Mouse (Mus musculus) cortical plate, adult 2 months (tissue): Measurements from ENCODE around the gene Tmx1.

Source experiments
- CTCF ChIP-seq: fragments of 200-500 bp; IDR thresholded peaks from 2 replicates; pipeline ENCODE4 v1.5.1; 2011; ENCODE audit warnings: mild to moderate bottlenecking, control low read depth, low read length; ENCODE audit not compliant: insufficient read depth; ENCODE audit errors: extremely low read depth
- POLR2A ChIP-seq: fragments of 200-500 bp; IDR thresholded peaks from 2 replicates; pipeline ENCODE4 v1.6.1; 2011; ENCODE audit warnings: mild to moderate bottlenecking, low read length, control low read depth; ENCODE audit not compliant: insufficient read depth; ENCODE audit errors: extremely low read depth

- TF ChIP-seq CTCF (no peak), POLR2A (no peak)
Observed at GRCm38 (mm10) chr12:70408396-70408795, 44.5 kb upstream of the Tmx1 start.
